Mouse (Mus musculus): ENCODE measurements at regions not wholly inside any gene's neighbourhood (a gene's known extent, or its start where the extent isn't known, plus 50 kb on each side); places are given as distances from the start of the nearest gene placed in this dataset.

GRCm38 (mm10) chr6:98808046-98808445, 465.5 kb upstream of the Gm765 start:
- ATAC-seq (ENCODE audit: insufficient read depth) (no peak), DNase-seq (ENCODE audit: low read depth in 3 of 3, low spot score in 3 of 3) (no peak)
- Histone ChIP-seq H3K4me2 (ENCODE audit: low read depth) (no peak overlapping the region), H3K36me3 (replicated peaks; ENCODE audit: control insufficient read depth, insufficient read depth, low read depth) (no peaks in the 10 kb centered on the region), H3K27ac (no peak overlapping the region), H3K4me1 (replicated peaks; ENCODE audit: control insufficient read depth in 2 of 2, insufficient read depth in 2 of 2, low read length in 1 of 2) (no peaks in the 10 kb centered on the region), H3K4me3 (ENCODE audit: insufficient read depth in 1 of 2, low read depth in 2 of 2, low read length in 2 of 2) (no peak overlapping the region), H3K9me3 (ENCODE audit: control insufficient read depth, low read length) (no peaks in the 10 kb centered on the region), H3K27me3 (ENCODE audit: control insufficient read depth, insufficient read depth, low read length) (no peaks in the 10 kb centered on the region), H3K9ac (replicated peaks) (no peak overlapping the region)
- WGBS (ENCODE audit: insufficient replicate concordance) = 51% methylated on average over 1 of the region's 1 CpGs
- no peak for TF ChIP-seq EP300 (IDR thresholded peaks at IDR 0.05; ENCODE audit: low read depth)
- TF ChIP-seq CTCF (IDR thresholded peaks at IDR 0.05; ENCODE audit: low read depth) = no peak

- no peak overlapping the region for H3K9ac ChIP-seq (replicated peaks)
- H3K9me3 ChIP-seq (ENCODE audit: control insufficient read depth, low read length) = no peaks in the 10 kb centered on the region
- H3K4me3 ChIP-seq (ENCODE audit: insufficient read depth in 1 of 2, low read depth in 2 of 2, low read length in 2 of 2) = no peak overlapping the region
- no peak for ATAC-seq (ENCODE audit: insufficient read depth)
- no peaks in the 10 kb centered on the region for H3K27me3 ChIP-seq (ENCODE audit: control insufficient read depth, insufficient read depth, low read length)
- TF ChIP-seq CTCF (IDR thresholded peaks at IDR 0.05; ENCODE audit: low read depth) (no peak), EP300 (IDR thresholded peaks at IDR 0.05; ENCODE audit: low read depth) (no peak)
- no peak overlapping the region for H3K27ac ChIP-seq
- H3K4me1 ChIP-seq (replicated peaks; ENCODE audit: control insufficient read depth in 2 of 2, insufficient read depth in 2 of 2, low read length in 1 of 2) = no peaks in the 10 kb centered on the region
- DNase-seq (ENCODE audit: low read depth in 3 of 3, low spot score in 3 of 3) = no peak
- H3K4me2 ChIP-seq (ENCODE audit: low read depth) = no peak overlapping the region
- 74% methylated on average over 13 of the region's 13 CpGs for WGBS (ENCODE audit: insufficient replicate concordance)
- H3K36me3 ChIP-seq (replicated peaks; ENCODE audit: control insufficient read depth, insufficient read depth, low read depth) = no peaks in the 10 kb centered on the region
Measured at GRCm38 (mm10) chr6:98803384-98803949, 460.9 kb upstream of the Gm765 start.

- Histone ChIP-seq H3K4me1 (replicated peaks; ENCODE audit: control insufficient read depth in 2 of 2, insufficient read depth in 2 of 2, low read length in 1 of 2) (no peaks in the 10 kb centered on the region), H3K36me3 (replicated peaks; ENCODE audit: control insufficient read depth, insufficient read depth, low read depth) (no peaks in the 10 kb centered on the region), H3K9me3 (ENCODE audit: control insufficient read depth, low read length) (no peaks in the 10 kb centered on the region), H3K9ac (replicated peaks) (no peak overlapping the region), H3K27ac (no peak overlapping the region), H3K27me3 (ENCODE audit: control insufficient read depth, insufficient read depth, low read length) (no peaks in the 10 kb centered on the region), H3K4me3 (ENCODE audit: insufficient read depth in 1 of 2, low read depth in 2 of 2, low read length in 2 of 2) (no peak overlapping the region), H3K4me2 (ENCODE audit: low read depth) (no peak overlapping the region)
- ATAC-seq (ENCODE audit: insufficient read depth) = no peak
- WGBS (ENCODE audit: insufficient replicate concordance) = 58% methylated on average over 4 of the region's 4 CpGs
- no peak for DNase-seq (ENCODE audit: low read depth in 3 of 3, low spot score in 3 of 3)
- TF ChIP-seq EP300 (IDR thresholded peaks at IDR 0.05; ENCODE audit: low read depth) = no peak
- TF ChIP-seq CTCF (IDR thresholded peaks at IDR 0.05; ENCODE audit: low read depth) = no peak
Measured at GRCm38 (mm10) chr6:98801061-98801460, 458.5 kb upstream of the Gm765 start.

- no peak for DNase-seq (ENCODE audit: low read depth in 3 of 3, low spot score in 3 of 3)
- Histone ChIP-seq H3K4me2 (ENCODE audit: low read depth) (no peak overlapping the region), H3K9ac (replicated peaks) (no peak overlapping the region), H3K27ac (no peak overlapping the region), H3K9me3 (ENCODE audit: control insufficient read depth, low read length) (no peaks in the 10 kb centered on the region), H3K4me1 (replicated peaks; ENCODE audit: control insufficient read depth in 2 of 2, insufficient read depth in 2 of 2, low read length in 1 of 2) (no peaks in the 10 kb centered on the region), H3K27me3 (ENCODE audit: control insufficient read depth, insufficient read depth, low read length) (no peaks in the 10 kb centered on the region), H3K36me3 (replicated peaks; ENCODE audit: control insufficient read depth, insufficient read depth, low read depth) (no peaks in the 10 kb centered on the region), H3K4me3 (ENCODE audit: insufficient read depth in 1 of 2, low read depth in 2 of 2, low read length in 2 of 2) (no peak overlapping the region)
- no peak for ATAC-seq (ENCODE audit: insufficient read depth)
- TF ChIP-seq EP300 (IDR thresholded peaks at IDR 0.05; ENCODE audit: low read depth) (no peak), CTCF (IDR thresholded peaks at IDR 0.05; ENCODE audit: low read depth) (no peak)
- 65% methylated on average over 8 of the region's 8 CpGs for WGBS (ENCODE audit: insufficient replicate concordance)
Measured at GRCm38 (mm10) chr6:98800040-98800439, 457.5 kb upstream of the Gm765 start.

- Histone ChIP-seq H3K4me2 (ENCODE audit: low read depth) (no peak overlapping the region), H3K27ac (no peak overlapping the region), H3K27me3 (ENCODE audit: control insufficient read depth, insufficient read depth, low read length) (no peaks in the 10 kb centered on the region), H3K4me1 (replicated peaks; ENCODE audit: control insufficient read depth in 2 of 2, insufficient read depth in 2 of 2, low read length in 1 of 2) (no peaks in the 10 kb centered on the region), H3K36me3 (replicated peaks; ENCODE audit: control insufficient read depth, insufficient read depth, low read depth) (no peaks in the 10 kb centered on the region), H3K4me3 (ENCODE audit: insufficient read depth in 1 of 2, low read depth in 2 of 2, low read length in 2 of 2) (no peak overlapping the region), H3K9ac (replicated peaks) (no peak overlapping the region), H3K9me3 (ENCODE audit: control insufficient read depth, low read length) (no peaks in the 10 kb centered on the region)
- DNase-seq (ENCODE audit: low read depth in 3 of 3, low spot score in 3 of 3) (no peak), ATAC-seq (ENCODE audit: insufficient read depth) (no peak)
- TF ChIP-seq CTCF (IDR thresholded peaks at IDR 0.05; ENCODE audit: low read depth) = no peak
- no peak for TF ChIP-seq EP300 (IDR thresholded peaks at IDR 0.05; ENCODE audit: low read depth)
- 53% methylated on average over 3 of the region's 3 CpGs for WGBS (ENCODE audit: insufficient replicate concordance)
Measured at GRCm38 (mm10) chr6:98797778-98798177, 455.2 kb upstream of the Gm765 start.

All from liver, embryonic 14.5 days (tissue).